Mouse (Mus musculus): ENCODE results near the gene Fam227a.

- TF ChIP-seq CTCF (IDR thresholded peaks at IDR 0.05) (no peak; the same call in 1 of the 2 replicates), EP300 (IDR thresholded peaks at IDR 0.05) (no peak)
Measured at GRCm38 (mm10) chr15:79687646-79688267, 29.0 kb upstream of the Fam227a start, which contains the start of gene Josd1.
